Mouse (Mus musculus) C2C12 (cell line): ENCODE results near the gene Nav1. TPM values are rescaled to one million over a fixed set of nuclear protein-coding genes. Genes with fewer than 3 reads are reported as not detected.
"Not testable (repeated sequence)": the region's sequence is repeated elsewhere in the genome, so short reads cannot be mapped to it uniquely, and the experiment has no call there.

ENCODE experiments used
- H3K27me3 ChIP-seq: one replicate; pipeline ENCODE4 v1.6.1; 2011; ENCODE audit not compliant: control insufficient read depth, insufficient read depth, insufficient read length
- H3K36me3 ChIP-seq: one replicate; pipeline ENCODE4 v1.6.1; 2011; ENCODE audit not compliant: control insufficient read depth, insufficient read depth
- H3K4me3 ChIP-seq: one replicate; pipeline ENCODE4 v1.5.1; 2011; ENCODE audit warnings: mild to moderate bottlenecking, control low read depth; ENCODE audit not compliant: poor library complexity, insufficient read depth, severe bottlenecking
- H3K79me2 ChIP-seq: one replicate; pipeline ENCODE4 v1.6.1; 2011; ENCODE audit not compliant: control insufficient read depth, insufficient read depth
- H3K79me3 ChIP-seq: one replicate; pipeline ENCODE4 v1.6.1; 2011; ENCODE audit warnings: low read depth, control low read depth
- H3ac ChIP-seq: one replicate; pipeline ENCODE3; 2011; ENCODE audit warnings: low read depth; ENCODE audit not compliant: control insufficient read depth, insufficient read length
- CEBPB ChIP-seq: IDR thresholded peaks from one replicate; pipeline ENCODE4 v1.6.1; 2011; ENCODE audit warnings: low read depth, mild to moderate bottlenecking, control low read depth, moderate library complexity
- CTCF ChIP-seq: IDR thresholded peaks from one replicate; pipeline ENCODE4 v1.5.1; 2011; ENCODE audit not compliant: control insufficient read depth, insufficient read depth, insufficient read length
- FOSL1 ChIP-seq: IDR thresholded peaks from one replicate; pipeline ENCODE4 v1.8.0; 2011; ENCODE audit warnings: mild to moderate bottlenecking, low read length; ENCODE audit not compliant: poor library complexity, insufficient read depth, severe bottlenecking
- MAX ChIP-seq: IDR thresholded peaks from one replicate; pipeline ENCODE4 v1.6.1; 2011; ENCODE audit warnings: mild to moderate bottlenecking, control low read depth
- MYOD1 ChIP-seq: IDR thresholded peaks from one replicate; pipeline ENCODE4 v1.6.1; 2011; ENCODE audit warnings: low read depth; ENCODE audit not compliant: control insufficient read depth, insufficient read length
- MYOG ChIP-seq: IDR thresholded peaks from one replicate; pipeline ENCODE4 v1.6.1; 2011; ENCODE audit not compliant: control insufficient read depth, insufficient read length; ENCODE audit errors: extremely low read depth
- USF1 ChIP-seq: IDR thresholded peaks from one replicate; pipeline ENCODE4 v1.6.1; 2011; ENCODE audit warnings: low read depth, mild to moderate bottlenecking, control low read depth, moderate library complexity
- polyA plus RNA-seq: library from polyadenylated mRNA; unstranded; fragments of >200 nt; fragmentation: generic; extraction: Trizol; gene quantifications from one replicate; pipeline ENCODE4 v1.2.1, GENCODE M21; 2012; ENCODE audit warnings: missing spikeins

The Nav1 gene
- polyA plus RNA-seq, 1 experiment, result 22.2 TPM

DNA sequence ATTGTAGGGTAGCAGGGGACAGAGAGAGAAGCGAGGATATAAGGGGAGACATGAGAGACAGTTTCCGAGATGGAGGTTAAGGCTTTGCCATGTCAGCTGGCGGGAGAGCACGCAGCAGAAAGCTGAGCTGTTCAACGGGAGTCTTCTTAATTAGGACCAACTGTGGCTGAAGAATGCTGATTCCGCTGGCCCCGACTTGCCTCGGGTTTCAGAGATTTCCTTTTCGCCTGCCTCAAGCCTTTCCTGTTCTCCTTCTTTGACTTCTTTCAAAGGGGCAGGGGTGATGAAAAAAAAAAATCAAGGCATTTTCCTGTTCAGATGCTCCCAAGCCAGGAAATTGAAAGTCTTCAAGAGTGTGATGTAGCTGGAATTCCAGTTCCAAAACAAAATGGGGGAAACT, 118.2 kb downstream of the Nav1 start:
- no peak overlapping the region for H3ac ChIP-seq
- peaks cover 7% of the 10 kb centered on the region for H3K79me3 ChIP-seq
- H3K4me3 ChIP-seq, result no peak overlapping the region
- no peaks in the 10 kb centered on the region for H3K27me3 ChIP-seq
- peaks cover 12% of the 10 kb centered on the region for H3K36me3 ChIP-seq
- no peak for TF ChIP-seq USF1
- TF ChIP-seq MYOD1, result no peak
- H3K79me2 ChIP-seq, result peaks cover 17% of the 10 kb centered on the region

GRCm38 (mm10) chr1:135485179-135485578, 121.9 kb downstream of the Nav1 start:
- Histone ChIP-seq H3K27me3 (no peaks in the 10 kb centered on the region), H3K36me3 (peaks cover 21% of the 10 kb centered on the region), H3ac (no peak overlapping the region), H3K79me3 (no peaks in the 10 kb centered on the region), H3K4me3 (no peak overlapping the region), H3K79me2 (peaks cover 3% of the 10 kb centered on the region)
- no peak for TF ChIP-seq USF1
- TF ChIP-seq MAX, result no peak
- no peak for TF ChIP-seq MYOD1
- TF ChIP-seq CTCF, result no peak
- TF ChIP-seq MYOG, result no peak
- TF ChIP-seq FOSL1, result no peak
- no peak for TF ChIP-seq CEBPB

GRCm38 (mm10) chr1:135484503-135485051, 122.5 kb downstream of the Nav1 start:
- not testable (repeated sequence) for H3ac ChIP-seq, H3K4me3 ChIP-seq, H3K27me3 ChIP-seq, H3K79me2 ChIP-seq, H3K79me3 ChIP-seq
- peaks cover 21% of the 10 kb centered on the region for H3K36me3 ChIP-seq

- Histone ChIP-seq H3K4me3 (no peak overlapping the region), H3K79me3 (no peaks in the 10 kb centered on the region), H3K36me3 (peaks cover 19% of the 10 kb centered on the region), H3K27me3 (no peaks in the 10 kb centered on the region), H3ac (no peak overlapping the region), H3K79me2 (no peaks in the 10 kb centered on the region)
- TF ChIP-seq CEBPB, result no peak
- TF ChIP-seq MYOD1, result no peak
- no peak for TF ChIP-seq CTCF
- no peak for TF ChIP-seq MAX
- no peak for TF ChIP-seq FOSL1
- no peak for TF ChIP-seq MYOG
- TF ChIP-seq USF1, result no peak
These were observed 123.1 kb downstream of the Nav1 start for GRCm38 (mm10) chr1:135483971-135484370.

- Histone ChIP-seq H3K4me3 (no peak overlapping the region), H3K27me3 (no peaks in the 10 kb centered on the region), H3K79me2 (no peaks in the 10 kb centered on the region), H3ac (no peak overlapping the region), H3K36me3 (peaks cover 14% of the 10 kb centered on the region), H3K79me3 (no peaks in the 10 kb centered on the region)
- TF ChIP-seq MAX (no peak), MYOD1 (no peak), CEBPB (no peak), USF1 (no peak), FOSL1 (no peak), MYOG (no peak), CTCF (no peak)
These were observed 124.4 kb downstream of the Nav1 start for GRCm38 (mm10) chr1:135482666-135483065.

DNA sequence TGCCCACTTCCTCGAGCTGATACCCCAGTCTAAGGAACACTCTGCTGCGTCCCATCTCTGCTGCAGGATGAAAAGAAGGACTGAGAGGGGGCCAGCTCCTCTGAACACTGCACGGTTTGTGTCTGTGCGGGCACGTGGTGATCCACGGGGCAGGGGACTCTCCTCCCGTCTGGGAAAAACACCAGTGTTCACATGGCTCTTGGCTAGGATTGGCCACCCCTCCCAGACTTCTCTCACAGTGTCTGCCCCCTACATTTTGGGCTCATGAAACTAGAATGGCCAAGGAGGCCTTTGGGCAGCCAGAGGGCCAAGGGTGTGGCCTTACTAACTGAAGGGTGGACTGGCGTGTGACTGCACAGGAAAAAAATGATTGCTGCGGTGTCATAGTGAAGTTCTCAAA, 125.4 kb downstream of the Nav1 start:
- Histone ChIP-seq H3ac (no peak overlapping the region), H3K27me3 (no peaks in the 10 kb centered on the region), H3K4me3 (no peak overlapping the region), H3K79me2 (no peaks in the 10 kb centered on the region), H3K36me3 (peaks cover 21% of the 10 kb centered on the region), H3K79me3 (no peaks in the 10 kb centered on the region)
- TF ChIP-seq FOSL1 (no peak), MYOD1 (no peak), MAX (no peak), USF1 (no peak), CEBPB (no peak), MYOG (no peak), CTCF (no peak)
